Mouse (Mus musculus) neural tube, embryonic 15.5 days (tissue): ENCODE results near the gene Zfp991. TPM values are rescaled to one million over a fixed set of nuclear protein-coding genes. Genes with fewer than 3 reads are reported as not detected.
"Not testable (repeated sequence)": the region's sequence is repeated elsewhere in the genome, so short reads cannot be mapped to it uniquely, and the experiment has no call there.

Source experiments
- ATAC-seq: fragments of 200-750 bp; cut with Nextera tagmentation; 2 replicates; pipeline ENCODE4 v1.8.0; 2017; ENCODE audit warnings: mild to moderate bottlenecking, moderate TSS enrichment, moderate library complexity; ENCODE audit not compliant: low FRiP score
- H3K27ac ChIP-seq: fragments of 300-500 bp; sonication (generic); replicated peaks from 2 replicates; pipeline ENCODE4 v1.5.1; 2015; ENCODE audit warnings: mild to moderate bottlenecking, inconsistent platforms
- H3K27me3 ChIP-seq: fragments of 300-500 bp; sonication (generic); replicated peaks from 2 replicates; pipeline ENCODE4 v1.6.1; 2015; ENCODE audit warnings: inconsistent platforms
- H3K36me3 ChIP-seq: fragments of 300-500 bp; sonication (generic); 2 replicates; pipeline ENCODE4 v1.6.1; 2015; ENCODE audit warnings: inconsistent platforms
- H3K4me1 ChIP-seq: fragments of 300-500 bp; sonication (generic); 2 replicates; pipeline ENCODE4 v1.6.1; 2015; ENCODE audit warnings: inconsistent platforms
- H3K4me2 ChIP-seq: fragments of 300-500 bp; sonication (generic); 2 replicates; pipeline ENCODE4 v1.6.1; 2015; ENCODE audit warnings: inconsistent platforms, mild to moderate bottlenecking, moderate library complexity
- H3K4me3 ChIP-seq: fragments of 300-500 bp; sonication (generic); replicated peaks from 2 replicates; pipeline ENCODE4 v1.5.1; 2015; ENCODE audit warnings: mild to moderate bottlenecking, inconsistent platforms
- H3K9ac ChIP-seq: fragments of 300-500 bp; sonication (generic); replicated peaks from 2 replicates; pipeline ENCODE4 v1.6.1; 2015; ENCODE audit warnings: mild to moderate bottlenecking, inconsistent platforms
- H3K9me3 ChIP-seq: fragments of 300-500 bp; sonication (generic); replicated peaks from 2 replicates; pipeline ENCODE4 v1.6.1; 2016; ENCODE audit warnings: inconsistent platforms
- WGBS: fragments of 180-500 bp; shearing (Covaris S2); methylation state at CpG from one replicate; pipeline ENCODE4 v1.1.7; 2015; ENCODE audit warnings: mixed read lengths; 5-methylcytosine and 5-hydroxymethylcytosine counted together
- polyA plus RNA-seq: library from polyadenylated mRNA; unstranded; fragments of >200 nt; fragmentation: Nextera tagmentation; extraction: Ambion mirVana; gene quantifications from 2 replicates; pipeline ENCODE4 v1.2.1, GENCODE M21; 2015

Zfp991 gene
- polyA plus RNA-seq, 1 experiment from 2014 or later, result 4.4 TPM

- not testable (repeated sequence) for H3K36me3 ChIP-seq, H3K27ac ChIP-seq, ATAC-seq, H3K4me2 ChIP-seq, H3K4me1 ChIP-seq, H3K27me3 ChIP-seq, H3K4me3 ChIP-seq, H3K9ac ChIP-seq
- 94% methylated on average over 8 of the region's 15 CpGs for WGBS
- peaks cover 24% of the 10 kb centered on the region for H3K9me3 ChIP-seq
These were observed 93.8 kb downstream of the Zfp991 start for GRCm38 (mm10) chr4:147225616-147226015.

- H3K4me1 ChIP-seq, H3K27ac ChIP-seq, H3K36me3 ChIP-seq, ATAC-seq, H3K9ac ChIP-seq, H3K4me2 ChIP-seq, H3K4me3 ChIP-seq, H3K27me3 ChIP-seq: not testable (repeated sequence)
- peaks cover 36% of the 10 kb centered on the region for H3K9me3 ChIP-seq
- 81% methylated on average over 3 of the region's 3 CpGs for WGBS
These were observed 98.2 kb downstream of the Zfp991 start for GRCm38 (mm10) chr4:147230026-147230425.

Other genes with a start within 250 kb of the Zfp991 start
- gene Gm21411, start 222.4 kb upstream of the Zfp991 start, polyA plus RNA-seq, result not detected in 2 replicates
- 0.14 and 0.15 TPM in 2 replicates for gene Zfp989, start 160.1 kb upstream of the Zfp991 start, polyA plus RNA-seq
- gene Rex2, start 110.2 kb upstream of the Zfp991 start, polyA plus RNA-seq, result not detected in 2 replicates
- 0.19 and 0.23 TPM in 2 replicates for gene Zfp988, start 173.6 kb downstream of the Zfp991 start, polyA plus RNA-seq
- not detected in 2 replicates for gene Zfp978, start 229.3 kb downstream of the Zfp991 start, polyA plus RNA-seq